8 mouse cellular contexts compared by ENCODE assay signal in the genomic region with DNA sequence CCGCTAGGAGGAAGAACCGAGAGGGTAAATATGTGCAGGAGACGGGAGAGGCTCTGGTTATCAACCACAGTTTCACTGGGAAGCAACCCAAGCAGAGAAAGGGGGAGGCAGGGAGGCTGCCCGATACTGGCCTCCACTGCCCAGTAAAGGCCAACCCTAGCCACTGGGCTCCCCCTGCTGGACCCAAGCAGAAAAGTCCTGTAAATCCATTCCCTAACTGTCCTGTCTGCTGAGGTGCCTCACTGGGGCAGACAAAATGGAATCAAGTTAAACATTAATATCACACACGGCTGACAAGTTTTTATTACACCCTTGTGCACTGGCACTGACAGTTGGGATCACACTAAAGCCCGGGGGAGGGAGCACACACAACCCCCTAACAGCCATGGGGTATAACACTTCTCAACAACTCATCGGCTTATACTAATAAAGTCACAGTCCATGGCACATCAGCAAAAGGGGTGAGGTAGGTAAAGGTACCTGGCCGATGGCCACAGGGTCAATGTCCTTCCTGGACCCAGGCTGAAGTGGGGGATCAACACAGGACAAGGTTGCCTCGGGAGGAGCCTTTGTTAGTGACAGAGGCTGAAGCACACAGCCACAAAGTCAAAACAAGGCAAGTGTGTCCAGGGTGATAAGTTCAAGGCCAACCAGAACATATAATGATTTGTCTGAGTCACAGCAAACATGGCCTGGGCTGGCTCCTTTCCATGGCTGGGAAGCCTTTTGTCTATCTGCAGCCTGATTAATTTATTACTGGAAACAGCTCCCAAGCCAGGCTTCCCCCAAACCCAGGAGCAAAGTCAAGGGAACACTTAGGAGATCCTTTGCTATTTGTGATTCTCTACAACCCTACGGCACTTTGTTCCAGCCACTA. TPM values are rescaled to one million over a fixed set of nuclear protein-coding genes. Genes with fewer than 3 reads are reported as not detected.
DNase-seq lines count a peak whose midpoint lies in the region; ATAC-seq lines count a peak whose summit lies in the region.

No protein-coding gene starts in this region.

- peak overlapping the region; percentile 24 for H3K27ac ChIP-seq in midbrain, embryonic 10.5 days (replicated peaks)
- H3K27ac ChIP-seq in midbrain, embryonic 11.5 days (ENCODE audit: low read depth, low read length): no peak overlapping the region
- peak overlapping the region; percentile 88 for H3K27ac ChIP-seq in stomach, embryonic 16.5 days (ENCODE audit: low read length)

- WGBS in midbrain, embryonic 10.5 days: 54% methylated on average over 10 of the region's 10 CpGs
- WGBS in midbrain, embryonic 11.5 days: 57% methylated on average over 10 of the region's 10 CpGs
- 46% methylated on average over 10 of the region's 10 CpGs for WGBS in stomach, embryonic 16.5 days

- no peak overlapping the region for H3K4me2 ChIP-seq in midbrain, embryonic 11.5 days
- H3K4me2 ChIP-seq in stomach, embryonic 16.5 days (ENCODE audit: low read depth, low read length): no peak overlapping the region; the same call in 1 of the 2 replicates

- no peak overlapping the region for H3K9ac ChIP-seq in midbrain, embryonic 11.5 days (ENCODE audit: low read length)
- H3K9ac ChIP-seq in stomach, embryonic 16.5 days (ENCODE audit: low read length): no peak overlapping the region

- no peak for ATAC-seq in midbrain, embryonic 11.5 days (ENCODE audit: low FRiP score)
- ATAC-seq in stomach, embryonic 16.5 days (ENCODE audit: insufficient read depth, low FRiP score): peak; percentile 54

- H3K4me3 ChIP-seq in midbrain, embryonic 10.5 days: no peak overlapping the region
- H3K4me3 ChIP-seq in midbrain, embryonic 11.5 days (ENCODE audit: low read depth, low read length): no peak overlapping the region
- H3K4me3 ChIP-seq in stomach, embryonic 16.5 days (replicated peaks; ENCODE audit: low read length): no peak overlapping the region

- peaks cover 17% of the 10 kb centered on the region for H3K4me1 ChIP-seq in midbrain, embryonic 10.5 days
- H3K4me1 ChIP-seq in midbrain, embryonic 11.5 days (ENCODE audit: control insufficient read depth, insufficient read depth, low read length): no peaks in the 10 kb centered on the region
- peaks cover 23% of the 10 kb centered on the region for H3K4me1 ChIP-seq in stomach, embryonic 16.5 days (ENCODE audit: control insufficient read depth, insufficient read depth, low read length)

- no peaks in the 10 kb centered on the region for H3K36me3 ChIP-seq in midbrain, embryonic 10.5 days
- no peaks in the 10 kb centered on the region for H3K36me3 ChIP-seq in midbrain, embryonic 11.5 days (ENCODE audit: control insufficient read depth, insufficient read depth, low read length)
- no peaks in the 10 kb centered on the region for H3K36me3 ChIP-seq in stomach, embryonic 16.5 days (ENCODE audit: control insufficient read depth, insufficient read depth, low read length)

- intact Hi-C loops in left cerebral cortex, postnatal 14 days (cut with DNase I): no loop called here

- peak; percentile 56 for DNase-seq in midbrain, embryonic 10.5 days (ENCODE audit: low spot score)
- no peak for DNase-seq in midbrain, embryonic 11.5 days (ENCODE audit: low spot score, missing footprints)
- peak; percentile 88 for DNase-seq in adrenal gland, postnatal 14 days
- DNase-seq in gastrocnemius, adult 18-20 months (ENCODE audit: low spot score): peak; percentile 61
- peak; percentile 94 for DNase-seq in kidney, adult 9 months
- DNase-seq in lung, postnatal 14 days: peak; percentile 73
- DNase-seq in left cerebral cortex, postnatal 14 days (ENCODE audit: low spot score in 2 of 2): no peak

- H3K9me3 ChIP-seq in midbrain, embryonic 10.5 days (replicated peaks): no peaks in the 10 kb centered on the region
- no peaks in the 10 kb centered on the region for H3K9me3 ChIP-seq in midbrain, embryonic 11.5 days (ENCODE audit: control insufficient read depth, low read length)
- no peaks in the 10 kb centered on the region for H3K9me3 ChIP-seq in stomach, embryonic 16.5 days (replicated peaks; ENCODE audit: control insufficient read depth, low read length)

- H3K27me3 ChIP-seq in midbrain, embryonic 10.5 days (ENCODE audit: low read depth, poor library complexity, severe bottlenecking): peaks cover 6% of the 10 kb centered on the region
- no peaks in the 10 kb centered on the region for H3K27me3 ChIP-seq in midbrain, embryonic 11.5 days (ENCODE audit: control insufficient read depth, insufficient read depth, low read length)
- H3K27me3 ChIP-seq in stomach, embryonic 16.5 days (ENCODE audit: control insufficient read depth, insufficient read depth, low read length): no peaks in the 10 kb centered on the region

RNA-seq across cellular contexts. Expression of a gene that starts 6.0 kb away (rescaled TPM):
- polyA plus RNA-seq in midbrain, embryonic 10.5 days (2016; fragmentation: Nextera tagmentation; extraction: Ambion mirVana): 28.2 and 32.1 TPM in 2 replicates
- polyA plus RNA-seq in midbrain, embryonic 11.5 days (2014; fragmentation: Nextera tagmentation; extraction: Ambion mirVana): 23.1 and 24.4 TPM in 2 replicates
- total RNA-seq in adrenal gland, postnatal 14 days (2021): 28.3 and 31.9 TPM in 2 replicates
- 1 to 10 TPM; 7.6 to 9.0 TPM for total RNA-seq in gastrocnemius, adult 18-20 months (2021)
- polyA plus RNA-seq in stomach, embryonic 16.5 days (2015; fragmentation: Nextera tagmentation; extraction: Ambion mirVana): 70.7 and 76.8 TPM in 2 replicates
- total RNA-seq in left cerebral cortex, postnatal 14 days (2021): 10 to 100 TPM; 38.0 to 40.3 TPM

RNA-seq across cellular contexts. Expression of a gene that starts 9.9 kb away (rescaled TPM):
- 0.04 and 0.05 TPM in 2 replicates for polyA plus RNA-seq in midbrain, embryonic 10.5 days (2016; fragmentation: Nextera tagmentation; extraction: Ambion mirVana)
- polyA plus RNA-seq in midbrain, embryonic 11.5 days (2014; fragmentation: Nextera tagmentation; extraction: Ambion mirVana): 0.12 and 0.19 TPM in 2 replicates
- 0.37 TPM in 1 of 2 replicates, not detected in the other for total RNA-seq in adrenal gland, postnatal 14 days (2021)
- total RNA-seq in gastrocnemius, adult 18-20 months (2021): not detected
- polyA plus RNA-seq in stomach, embryonic 16.5 days (2015; fragmentation: Nextera tagmentation; extraction: Ambion mirVana): 70.8 and 81.7 TPM in 2 replicates
- not detected for total RNA-seq in left cerebral cortex, postnatal 14 days (2021)

RNA-seq across cellular contexts. Expression of a gene that starts 21.5 kb away (rescaled TPM):
- 116 and 120 TPM in 2 replicates for polyA plus RNA-seq in midbrain, embryonic 10.5 days (2016; fragmentation: Nextera tagmentation; extraction: Ambion mirVana)
- polyA plus RNA-seq in midbrain, embryonic 11.5 days (2014; fragmentation: Nextera tagmentation; extraction: Ambion mirVana): 91.4 and 92.8 TPM in 2 replicates
- total RNA-seq in adrenal gland, postnatal 14 days (2021): 48.6 and 49.9 TPM in 2 replicates
- 10 to 100 TPM; 24.9 to 25.7 TPM for total RNA-seq in gastrocnemius, adult 18-20 months (2021)
- 68.7 and 75.0 TPM in 2 replicates for polyA plus RNA-seq in stomach, embryonic 16.5 days (2015; fragmentation: Nextera tagmentation; extraction: Ambion mirVana)
- 10 to 100 TPM; 38.9 to 39.9 TPM for total RNA-seq in left cerebral cortex, postnatal 14 days (2021)

RNA-seq across cellular contexts. Expression of a gene that starts 45.0 kb away (rescaled TPM):
- 30.5 and 35.5 TPM in 2 replicates for polyA plus RNA-seq in midbrain, embryonic 10.5 days (2016; fragmentation: Nextera tagmentation; extraction: Ambion mirVana)
- polyA plus RNA-seq in midbrain, embryonic 11.5 days (2014; fragmentation: Nextera tagmentation; extraction: Ambion mirVana): 22.2 and 26.3 TPM in 2 replicates
- 15.5 and 18.3 TPM in 2 replicates for total RNA-seq in adrenal gland, postnatal 14 days (2021)
- total RNA-seq in gastrocnemius, adult 18-20 months (2021): 10 to 100 TPM; 11.2 TPM
- 13.4 and 14.6 TPM in 2 replicates for polyA plus RNA-seq in stomach, embryonic 16.5 days (2015; fragmentation: Nextera tagmentation; extraction: Ambion mirVana)
- 10 to 100 TPM; 10.1 to 11.8 TPM for total RNA-seq in left cerebral cortex, postnatal 14 days (2021)

Comparison
In these comparisons a context has a peak if more than half of its experiments do, and no peak if none do; other contexts are left out.
1. DNase-seq: peak in midbrain, embryonic 10.5 days (single experiment), adrenal gland, postnatal 14 days (single experiment), gastrocnemius, adult 18-20 months (single experiment), kidney, adult 9 months (single experiment) and lung, postnatal 14 days (single experiment); none in midbrain, embryonic 11.5 days (single experiment) and left cerebral cortex, postnatal 14 days (0 of 2).